Mouse (Mus musculus) c-Kit-positive CD71-positive TER-119-negative erythroid progenitor cells, embryonic 14.5 days (primary cell): ENCODE results near the gene Sema5a.

ENCODE experiments used
- DNase-seq: peaks from one replicate; pipeline ENCODE4 v3.0.0-alpha.2; 2013; ENCODE audit warnings: low read depth

Gene Sema5a

GRCm38 (mm10) chr15:32546746-32547145 is 302.1 kb downstream of the Sema5a start:
- DNase-seq = no peak

GRCm38 (mm10) chr15:32558925-32559324 is 314.3 kb downstream of the Sema5a start:
- DNase-seq = no peak

GRCm38 (mm10) chr15:32562600-32562999 is 318.0 kb downstream of the Sema5a start:
- no peak for DNase-seq

- DNase-seq = no peak
These were observed 323.7 kb downstream of the Sema5a start for GRCm38 (mm10) chr15:32568181-32568857.

GRCm38 (mm10) chr15:32568858-32569387 is 324.3 kb downstream of the Sema5a start:
- no peak for DNase-seq

- DNase-seq = no peak
These were observed 329.7 kb downstream of the Sema5a start for GRCm38 (mm10) chr15:32574327-32574726.

GRCm38 (mm10) chr15:32575212-32575611 is 330.6 kb downstream of the Sema5a start:
- DNase-seq = no peak

GRCm38 (mm10) chr15:32579351-32579750 is 334.7 kb downstream of the Sema5a start:
- no peak for DNase-seq

- DNase-seq = no peak
These were observed 346.0 kb downstream of the Sema5a start for GRCm38 (mm10) chr15:32590641-32591040.

GRCm38 (mm10) chr15:32593746-32594145 is 349.1 kb downstream of the Sema5a start:
- no peak for DNase-seq

- no peak for DNase-seq
These were observed 352.0 kb downstream of the Sema5a start for GRCm38 (mm10) chr15:32596574-32596973.

GRCm38 (mm10) chr15:32597189-32597588 is 352.6 kb downstream of the Sema5a start:
- no peak for DNase-seq

GRCm38 (mm10) chr15:32607236-32607635 is 362.6 kb downstream of the Sema5a start:
- no peak for DNase-seq

- DNase-seq = no peak
These were observed 366.2 kb downstream of the Sema5a start for GRCm38 (mm10) chr15:32610776-32611175.

GRCm38 (mm10) chr15:32611201-32611600 is 366.6 kb downstream of the Sema5a start:
- no peak for DNase-seq

- DNase-seq = no peak
These were observed 369.1 kb downstream of the Sema5a start for GRCm38 (mm10) chr15:32613718-32614117.

- DNase-seq = no peak
These were observed 371.2 kb downstream of the Sema5a start for GRCm38 (mm10) chr15:32615773-32616172.

GRCm38 (mm10) chr15:32619199-32619598 is 374.6 kb downstream of the Sema5a start:
- no peak for DNase-seq

- no peak for DNase-seq
These were observed 378.6 kb downstream of the Sema5a start for GRCm38 (mm10) chr15:32623037-32623739.

GRCm38 (mm10) chr15:32624106-32624505 is 379.5 kb downstream of the Sema5a start:
- DNase-seq = no peak

GRCm38 (mm10) chr15:32626031-32626430 is 381.4 kb downstream of the Sema5a start:
- DNase-seq = no peak

GRCm38 (mm10) chr15:32633713-32634112 is 389.1 kb downstream of the Sema5a start:
- no peak for DNase-seq

- DNase-seq = no peak
These were observed 393.3 kb downstream of the Sema5a start for GRCm38 (mm10) chr15:32637879-32638278.
